Mouse (Mus musculus) liver, embryonic 11.5 days (tissue): ENCODE results near the gene Qars. TPM values are rescaled to one million over a fixed set of nuclear protein-coding genes. Genes with fewer than 3 reads are reported as not detected.

Experiments
- polyA plus RNA-seq: library from polyadenylated mRNA; unstranded; fragments of >200 nt; fragmentation: Nextera tagmentation; extraction: Ambion mirVana; gene quantifications from 2 replicates; pipeline ENCODE4 v1.2.1, GENCODE M21; 2014

The Qars gene
- polyA plus RNA-seq, 1 experiment from 2014 or later, result 122 TPM

Other genes starting within 250 kb of the Qars start
- 41.1 and 41.5 TPM in 2 replicates for gene Dag1, start 243.7 kb upstream of the Qars start, polyA plus RNA-seq
- gene Nicn1, start 217.3 kb upstream of the Qars start, polyA plus RNA-seq, result 11.3 and 13.9 TPM in 2 replicates
- gene Amt, start 210.9 kb upstream of the Qars start, polyA plus RNA-seq, result 16.0 and 16.5 TPM in 2 replicates
- gene Rhoa, start 201.6 kb upstream of the Qars start, polyA plus RNA-seq, result 254 and 264 TPM in 2 replicates
- 14.9 and 16.1 TPM in 2 replicates for gene Tcta, start 201.5 kb upstream of the Qars start, polyA plus RNA-seq
- gene Gpx1, start 168.8 kb upstream of the Qars start, polyA plus RNA-seq, result 2,990 and 3,052 TPM in 2 replicates
- gene Usp4, start 159.9 kb upstream of the Qars start, polyA plus RNA-seq, result 114 and 122 TPM in 2 replicates
- 0.81 and 1.3 TPM in 2 replicates for gene 1700102P08Rik, start 114.9 kb upstream of the Qars start, polyA plus RNA-seq
- gene Ccdc36, start 79.2 kb upstream of the Qars start, polyA plus RNA-seq, result 0.82 and 0.88 TPM in 2 replicates
- gene BC048562, start 71.2 kb upstream of the Qars start, polyA plus RNA-seq, result not detected in 2 replicates
- gene Ccdc71, start 47.2 kb upstream of the Qars start, polyA plus RNA-seq, result 48.6 and 51.1 TPM in 2 replicates
- 24.2 and 26.8 TPM in 2 replicates for gene Klhdc8b, start 46.1 kb upstream of the Qars start, polyA plus RNA-seq
- 14.8 and 18.7 TPM in 2 replicates for gene Lamb2, start 28.0 kb upstream of the Qars start, polyA plus RNA-seq
- 57.5 and 66.8 TPM in 2 replicates for gene Usp19, start 17.1 kb upstream of the Qars start, polyA plus RNA-seq
- 106 and 116 TPM in 2 replicates for gene Qrich1, start 9.1 kb downstream of the Qars start, polyA plus RNA-seq
- gene Impdh2, start 52.6 kb downstream of the Qars start, polyA plus RNA-seq, result 285 and 298 TPM in 2 replicates
- gene Ndufaf3, start 59.7 kb downstream of the Qars start, polyA plus RNA-seq, result 45.9 and 46.2 TPM in 2 replicates
- 102 and 106 TPM in 2 replicates for gene Dalrd3, start 62.2 kb downstream of the Qars start, polyA plus RNA-seq
- gene Wdr6, start 71.0 kb downstream of the Qars start, polyA plus RNA-seq, result 51.8 and 54.0 TPM in 2 replicates
- 2.1 and 2.5 TPM in 2 replicates for gene P4htm, start 90.0 kb downstream of the Qars start, polyA plus RNA-seq
- gene Arih2, start 141.7 kb downstream of the Qars start, polyA plus RNA-seq, result 47.7 and 54.2 TPM in 2 replicates
- 25.0 and 30.0 TPM in 2 replicates for gene Slc25a20, start 154.4 kb downstream of the Qars start, polyA plus RNA-seq
- 23.8 and 26.2 TPM in 2 replicates for gene Prkar2a, start 181.6 kb downstream of the Qars start, polyA plus RNA-seq